In the genomic region with DNA sequence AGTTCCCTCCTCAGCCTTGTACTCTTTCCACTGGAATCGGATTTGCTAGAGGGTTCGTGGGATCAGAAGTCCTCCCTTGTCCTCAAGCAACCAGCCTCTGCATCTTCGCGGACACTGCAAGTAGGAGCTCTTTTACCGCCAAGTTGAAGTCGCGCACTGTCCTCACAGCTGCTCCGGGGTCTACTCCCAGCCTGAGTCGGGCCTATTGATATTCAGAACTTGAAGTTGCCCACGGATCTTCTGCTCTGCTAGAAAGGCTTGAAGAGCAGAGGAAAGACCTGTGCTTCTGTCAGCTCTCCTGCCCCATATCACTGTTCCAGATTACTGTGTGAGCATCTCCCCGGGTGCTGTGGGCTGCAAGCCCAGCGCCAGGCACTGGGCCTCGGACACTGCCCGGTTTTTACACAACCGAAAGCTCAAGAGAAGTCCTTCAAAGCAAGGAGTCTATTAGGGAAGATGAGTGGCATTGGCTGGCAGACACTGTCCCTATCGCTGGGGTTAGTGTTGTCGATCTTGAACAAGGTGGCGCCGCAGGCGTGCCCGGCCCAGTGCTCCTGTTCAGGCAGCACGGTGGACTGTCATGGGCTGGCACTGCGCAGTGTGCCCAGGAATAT, we compare ENCODE assay signal across 8 mouse cellular contexts. TPM values are rescaled to one million over a fixed set of nuclear protein-coding genes. Genes with fewer than 3 reads are reported as not detected.
A peak's percentile ranks its signal among the peaks of the same experiment; 100 is the strongest.
DNase-seq lines count a peak whose midpoint lies in the region; ATAC-seq lines count a peak whose summit lies in the region.

No protein-coding gene starts in this region.

- no peaks in the 10 kb centered on the region for H3K36me3 ChIP-seq in liver, embryonic 11.5 days (ENCODE audit: control insufficient read depth, insufficient read depth, low read length)
- no peaks in the 10 kb centered on the region for H3K36me3 ChIP-seq in limb, embryonic 10.5 days
- H3K36me3 ChIP-seq in neural tube, embryonic 14.5 days (ENCODE audit: control insufficient read depth, insufficient read depth, low read length) = no peaks in the 10 kb centered on the region

- no peak overlapping the region for H3K27ac ChIP-seq in liver, embryonic 11.5 days (ENCODE audit: low read depth, low read length)
- peak overlapping the region; percentile 81 for H3K27ac ChIP-seq in limb, embryonic 10.5 days
- no peak overlapping the region for H3K27ac ChIP-seq in neural tube, embryonic 14.5 days (ENCODE audit: low read depth, low read length)

- H3K27me3 ChIP-seq in liver, embryonic 11.5 days (replicated peaks; ENCODE audit: control insufficient read depth, insufficient read depth, low read length) = peaks cover 43% of the 10 kb centered on the region
- peaks cover 37% of the 10 kb centered on the region; the same call in 1 of the 2 replicates for H3K27me3 ChIP-seq in limb, embryonic 10.5 days (ENCODE audit: low read depth, poor library complexity, severe bottlenecking)
- no peaks in the 10 kb centered on the region for H3K27me3 ChIP-seq in neural tube, embryonic 14.5 days (ENCODE audit: control insufficient read depth, insufficient read depth, low read length)

- H3K4me2 ChIP-seq in liver, embryonic 11.5 days = peak overlapping the region; percentile 90
- peak overlapping the region; percentile 89 for H3K4me2 ChIP-seq in neural tube, embryonic 14.5 days (ENCODE audit: low read depth, low read length)

- no peak overlapping the region for H3K9ac ChIP-seq in liver, embryonic 11.5 days (ENCODE audit: low read depth, low read length)
- H3K9ac ChIP-seq in neural tube, embryonic 14.5 days (replicated peaks; ENCODE audit: low read depth, low read length) = peak overlapping the region; percentile 76

- ATAC-seq in liver, embryonic 11.5 days (replicated peaks; ENCODE audit: low FRiP score) = no peak
- peak; percentile 4 to 7; a peak in 3 of 4 replicates for ATAC-seq in hematopoietic stem cell, adult 5-6 weeks (replicated peaks in 1 of 2; ENCODE audit: insufficient read depth in 1 of 2, low FRiP score in 2 of 2, low TSS enrichment in 1 of 2, low read depth in 1 of 2, poor library complexity in 2 of 2, severe bottlenecking in 2 of 2)
- peak; percentile 19 for ATAC-seq in neural tube, embryonic 14.5 days (ENCODE audit: low read depth)

- peak overlapping the region; percentile 64 for H3K4me3 ChIP-seq in liver, embryonic 11.5 days (ENCODE audit: low read depth, low read length)
- peak overlapping the region; percentile 71 for H3K4me3 ChIP-seq in limb, embryonic 10.5 days
- H3K4me3 ChIP-seq in neural tube, embryonic 14.5 days (ENCODE audit: low read depth, low read length) = peak overlapping the region; percentile 55

- peaks cover 5% of the 10 kb centered on the region for H3K4me1 ChIP-seq in liver, embryonic 11.5 days (replicated peaks; ENCODE audit: control insufficient read depth, insufficient read depth, low read length)
- peaks cover 41% of the 10 kb centered on the region for H3K4me1 ChIP-seq in limb, embryonic 10.5 days
- H3K4me1 ChIP-seq in neural tube, embryonic 14.5 days (ENCODE audit: control insufficient read depth, insufficient read depth, low read length) = no peaks in the 10 kb centered on the region

- no peaks in the 10 kb centered on the region for H3K9me3 ChIP-seq in liver, embryonic 11.5 days (ENCODE audit: control insufficient read depth, low read length)
- H3K9me3 ChIP-seq in limb, embryonic 10.5 days (replicated peaks) = no peaks in the 10 kb centered on the region
- H3K9me3 ChIP-seq in neural tube, embryonic 14.5 days (ENCODE audit: control insufficient read depth, low read length) = no peaks in the 10 kb centered on the region

- WGBS in liver, embryonic 11.5 days = 3% methylated on average over 23 of the region's 23 CpGs
- 1% methylated on average over 23 of the region's 23 CpGs for WGBS in limb, embryonic 10.5 days
- WGBS in neural tube, embryonic 14.5 days = under 1% methylated on average over 23 of the region's 23 CpGs

- peak; percentile 43 for DNase-seq in liver, embryonic 11.5 days (ENCODE audit: low spot score)
- no peak for DNase-seq in liver
- DNase-seq in embryo, embryonic 11 days = peak; percentile 42
- DNase-seq in limb, embryonic 10.5 days (ENCODE audit: low spot score) = peak; percentile 70
- DNase-seq in cerebellum, adult 8-10 months = no peak
- no peak for DNase-seq in cerebellum, adult 9-11 months

RNA-seq across cellular contexts. Expression of a gene that starts 1.8 kb away (rescaled TPM):
- 3.8 and 5.1 TPM in 2 replicates for polyA plus RNA-seq in liver, embryonic 11.5 days (2014; fragmentation: Nextera tagmentation; extraction: Ambion mirVana)
- 0.75 and 0.84 TPM in 2 replicates for total RNA-seq in hematopoietic stem cell, adult 5-6 weeks (2017)
- 13.5 and 17.8 TPM in 2 replicates for polyA plus RNA-seq in limb, embryonic 10.5 days (2016; fragmentation: Nextera tagmentation; extraction: Ambion mirVana)
- polyA plus RNA-seq in neural tube, embryonic 14.5 days (2014; fragmentation: Nextera tagmentation; extraction: Ambion mirVana) = 57.5 and 68.8 TPM in 2 replicates

Comparison
In these comparisons a context has a peak if more than half of its experiments do, and no peak if none do; other contexts are left out.
1. DNase-seq: peak in liver, embryonic 11.5 days (single experiment), embryo, embryonic 11 days (single experiment) and limb, embryonic 10.5 days (single experiment); none in liver (single experiment), cerebellum, adult 8-10 months (single experiment) and cerebellum, adult 9-11 months (single experiment).
2. Peak in every context shown above with its lines, with median percentiles within 50 percentile points of each other: H3K4me3 ChIP-seq.